Mouse (Mus musculus): ENCODE data around the gene Crb3. TPM values are rescaled to one million over a fixed set of nuclear protein-coding genes. Genes with fewer than 3 reads are reported as not detected.
A peak's percentile ranks its signal among the peaks of the same experiment; 100 is the strongest.

The Crb3 gene
- polyA plus RNA-seq (2015; fragmentation: Nextera tagmentation; extraction: Ambion mirVana) = 61.8 and 69.1 TPM in 2 replicates

DNA sequence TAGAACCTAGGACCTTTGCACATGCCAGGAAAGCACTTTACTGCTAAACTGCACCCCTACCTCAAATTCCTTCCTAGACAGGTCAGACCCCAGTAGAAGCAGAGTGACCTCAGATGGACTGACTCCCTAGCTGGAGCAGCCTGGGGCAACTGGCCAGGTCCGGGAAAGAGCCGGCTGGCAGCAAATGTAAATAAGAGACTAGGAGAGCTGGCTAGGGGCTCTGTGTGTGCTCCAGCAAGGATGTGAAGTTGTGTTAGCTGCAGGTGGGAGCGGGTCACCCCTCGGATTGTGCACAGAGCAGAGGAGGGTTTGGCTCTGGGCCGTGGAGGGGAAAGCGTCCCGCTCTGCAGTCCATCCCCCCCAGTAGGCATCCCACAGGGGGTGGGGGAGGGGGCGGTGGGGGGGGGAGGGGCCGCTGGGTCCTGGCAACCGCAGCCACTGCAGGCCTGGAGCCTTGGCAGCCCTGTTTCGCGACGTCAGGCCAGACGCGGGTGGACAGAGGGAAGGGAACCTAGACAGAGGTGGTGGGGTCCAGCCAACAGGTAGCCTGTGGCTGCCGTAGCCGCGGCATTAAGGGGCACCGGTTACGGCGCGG, at the start of gene Crb3:
Crb3 (plus strand) TSS at position 215 of the 595 bp plus-strand sequence.
- Histone ChIP-seq H3K27ac (ENCODE audit: low read length) (peak within 1 kb of the TSS; percentile 79), H3K27me3 (ENCODE audit: insufficient read depth, low read length) (peaks cover 28% of the 10 kb centered on the region), H3K4me2 (replicated peaks; ENCODE audit: low read depth, low read length) (peak within 1 kb of the TSS; percentile 83), H3K9me3 (ENCODE audit: low read length) (no peaks in the 10 kb centered on the region), H3K9ac (replicated peaks; ENCODE audit: low read length) (peak within 1 kb of the TSS; percentile 85), H3K4me3 (ENCODE audit: low read length) (peak within 1 kb of the TSS; percentile 83), H3K36me3 (ENCODE audit: insufficient read depth, low read length) (0 out of 2 replicates have a peak, but pooled peaks cover 8% of the 10 kb centered on the region), H3K4me1 (ENCODE audit: insufficient read depth, low read length) (peaks cover 19% of the 10 kb centered on the region)
- peak; percentile 7; the same call in 1 of the 2 replicates for ATAC-seq (ENCODE audit: low FRiP score, low TSS enrichment)
- WGBS = under 1% methylated on average over 17 of the region's 22 CpGs

DNA sequence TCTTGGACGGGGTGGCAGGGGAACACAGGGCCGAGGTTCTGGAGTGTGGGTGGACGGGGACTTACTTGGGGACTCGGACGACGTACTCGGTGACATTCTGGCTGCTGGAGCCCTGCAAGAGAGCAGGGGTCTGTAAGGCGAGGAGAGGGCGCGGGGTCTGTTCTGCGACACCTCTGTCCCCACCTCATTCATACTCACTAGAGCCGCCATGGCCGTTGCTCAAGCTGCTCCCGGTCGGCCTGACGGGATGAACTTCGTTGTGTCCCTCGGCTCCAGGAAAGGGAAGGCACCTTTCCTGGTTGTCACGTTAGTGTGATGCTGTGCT, 48.0 kb upstream of the Crb3 start:
- peak overlapping the region; percentile 60 for H3K4me3 ChIP-seq (ENCODE audit: low read length)
- H3K27ac ChIP-seq (ENCODE audit: low read length) = peak overlapping the region; percentile 24
- no peaks in the 10 kb centered on the region for H3K9me3 ChIP-seq (ENCODE audit: low read length)
- H3K9ac ChIP-seq (replicated peaks; ENCODE audit: low read length) = peak overlapping the region; percentile 87
- peak; percentile 55 for ATAC-seq (ENCODE audit: low FRiP score, low TSS enrichment)
- H3K36me3 ChIP-seq (ENCODE audit: insufficient read depth, low read length) = peaks cover 28% of the 10 kb centered on the region
- no peaks in the 10 kb centered on the region for H3K27me3 ChIP-seq (ENCODE audit: insufficient read depth, low read length)
- H3K4me1 ChIP-seq (ENCODE audit: insufficient read depth, low read length) = peaks cover 19% of the 10 kb centered on the region
- under 1% methylated on average over 19 of the region's 19 CpGs for WGBS
- peak overlapping the region; percentile 84 for H3K4me2 ChIP-seq (replicated peaks; ENCODE audit: low read depth, low read length)

DNA sequence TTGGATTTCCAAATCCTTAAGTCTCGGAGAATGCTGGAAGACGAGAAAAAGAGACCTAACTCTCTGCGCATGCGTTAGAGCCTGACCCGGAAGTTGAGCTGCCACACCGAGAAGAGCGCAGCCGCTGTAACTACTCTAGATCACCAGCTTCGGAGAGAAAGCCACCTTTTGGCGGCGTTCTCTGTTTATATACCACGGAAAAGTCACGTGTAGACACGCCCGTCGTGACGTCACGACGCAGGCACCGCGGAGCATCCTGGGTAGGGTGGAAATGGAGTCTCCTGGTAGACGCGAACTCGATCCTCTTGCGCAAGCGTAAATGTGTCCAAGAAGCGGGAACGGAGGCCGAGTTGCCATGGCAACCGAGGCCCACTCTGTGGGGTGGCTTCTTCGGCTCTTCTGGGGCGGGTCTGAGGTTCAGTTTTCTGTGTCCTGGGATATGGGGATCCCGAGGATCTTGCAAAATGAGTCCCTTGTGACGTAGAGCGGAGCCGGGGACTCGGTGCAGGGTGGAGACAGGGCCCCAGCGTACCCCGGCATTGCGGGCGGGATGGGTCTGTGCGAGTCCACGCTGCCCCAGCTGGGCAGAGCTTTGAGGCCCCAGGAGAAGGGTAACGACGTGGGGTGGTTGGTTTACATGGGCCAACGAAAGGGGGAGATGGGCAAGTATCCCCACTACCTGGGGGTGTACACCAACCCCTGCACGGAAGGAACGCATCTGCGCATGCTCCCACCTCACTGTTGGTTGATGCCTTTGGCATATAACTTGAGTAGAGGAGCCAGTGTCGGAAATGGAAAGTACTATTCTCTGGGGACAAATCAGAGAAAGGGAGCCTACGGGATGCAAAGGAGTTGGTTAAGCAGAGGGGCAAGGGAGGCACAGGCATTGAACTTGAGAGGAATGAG, 47.4 kb upstream of the Crb3 start, which contains the start of the genes Gtf2f1 and Gm17949:
Gtf2f1 (minus strand) TSS at position 53 of the 906 bp plus-strand sequence.
Gm17949 (plus strand) TSS at position 234 of the 906 bp plus-strand sequence.
- H3K4me1 ChIP-seq (ENCODE audit: insufficient read depth, low read length) = peaks cover 19% of the 10 kb centered on the region
- peak within 1 kb of the TSS; percentile 89 for H3K27ac ChIP-seq (ENCODE audit: low read length)
- no peaks in the 10 kb centered on the region for H3K9me3 ChIP-seq (ENCODE audit: low read length)
- peak within 1 kb of the TSS; percentile 60 for H3K4me3 ChIP-seq (ENCODE audit: low read length)
- peak; percentile 92 for ATAC-seq (ENCODE audit: low FRiP score, low TSS enrichment)
- under 1% methylated on average over 51 of the region's 51 CpGs for WGBS
- no peaks in the 10 kb centered on the region for H3K27me3 ChIP-seq (ENCODE audit: insufficient read depth, low read length)
- H3K36me3 ChIP-seq (ENCODE audit: insufficient read depth, low read length) = peaks cover 22% of the 10 kb centered on the region
- H3K9ac ChIP-seq (replicated peaks; ENCODE audit: low read length) = peak within 1 kb of the TSS; percentile 87
- H3K4me2 ChIP-seq (replicated peaks; ENCODE audit: low read depth, low read length) = peak within 1 kb of the TSS; percentile 84

DNA sequence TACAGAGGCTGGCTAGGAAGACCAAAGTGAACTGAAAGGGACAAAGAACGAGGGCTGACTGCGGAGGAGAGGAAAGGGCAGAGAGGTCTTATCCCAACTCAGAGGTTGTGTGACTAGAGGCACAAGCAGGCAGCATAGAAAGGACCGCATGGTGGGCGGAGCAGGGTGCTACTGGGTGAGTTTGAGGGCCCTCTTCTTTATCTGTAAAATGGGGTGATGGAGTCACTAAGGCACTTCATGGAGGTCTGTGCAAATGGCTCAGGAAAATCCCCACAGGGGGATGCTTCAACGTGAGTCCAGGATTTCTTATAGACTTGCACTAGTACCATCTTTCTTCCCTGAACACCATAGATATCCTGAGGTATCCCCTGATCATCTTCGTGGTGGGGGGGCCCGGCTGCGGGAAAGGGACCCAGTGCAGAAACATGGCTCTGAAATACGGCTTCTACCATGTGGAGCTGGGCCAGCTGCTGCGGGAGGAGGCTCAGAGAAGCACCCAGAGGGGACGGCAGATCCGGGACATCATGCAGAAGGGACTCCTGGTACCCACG, 46.6 kb upstream of the Crb3 start:
- H3K27me3 ChIP-seq (ENCODE audit: insufficient read depth, low read length) = no peaks in the 10 kb centered on the region
- peak overlapping the region; percentile 81 for H3K4me2 ChIP-seq (replicated peaks; ENCODE audit: low read depth, low read length)
- peak; percentile 9 for ATAC-seq (ENCODE audit: low FRiP score, low TSS enrichment)
- peak overlapping the region; percentile 87 for H3K9ac ChIP-seq (replicated peaks; ENCODE audit: low read length)
- H3K36me3 ChIP-seq (ENCODE audit: insufficient read depth, low read length) = peaks cover 15% of the 10 kb centered on the region
- H3K9me3 ChIP-seq (ENCODE audit: low read length) = no peaks in the 10 kb centered on the region
- 69% methylated on average over 13 of the region's 13 CpGs for WGBS
- H3K4me1 ChIP-seq (ENCODE audit: insufficient read depth, low read length) = peaks cover 19% of the 10 kb centered on the region
- H3K27ac ChIP-seq (ENCODE audit: low read length) = peak overlapping the region; percentile 89
- peak overlapping the region; percentile 60 for H3K4me3 ChIP-seq (ENCODE audit: low read length)

DNA sequence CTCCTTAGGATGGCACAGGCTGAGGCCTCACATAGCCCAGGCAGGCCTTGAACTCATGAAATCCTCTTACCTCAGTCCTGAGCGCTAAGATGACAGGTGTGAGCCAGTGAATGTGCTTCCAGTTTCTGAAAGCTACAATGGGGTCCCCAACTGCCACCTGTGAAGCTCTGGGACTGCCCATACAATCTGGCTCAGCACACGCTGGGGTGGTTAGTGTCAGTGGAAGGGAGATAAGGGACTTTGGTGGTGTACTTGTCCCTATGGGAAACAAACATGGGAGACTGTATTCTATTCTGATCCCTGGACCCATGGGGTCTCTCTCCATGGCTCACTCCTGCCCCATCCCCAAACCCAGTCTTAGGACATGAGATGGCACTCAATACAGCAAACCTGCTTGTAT, 39.2 kb upstream of the Crb3 start:
- WGBS = 94% methylated on average over 2 of the region's 2 CpGs
- H3K4me1 ChIP-seq (ENCODE audit: insufficient read depth, low read length) = no peaks in the 10 kb centered on the region

DNA sequence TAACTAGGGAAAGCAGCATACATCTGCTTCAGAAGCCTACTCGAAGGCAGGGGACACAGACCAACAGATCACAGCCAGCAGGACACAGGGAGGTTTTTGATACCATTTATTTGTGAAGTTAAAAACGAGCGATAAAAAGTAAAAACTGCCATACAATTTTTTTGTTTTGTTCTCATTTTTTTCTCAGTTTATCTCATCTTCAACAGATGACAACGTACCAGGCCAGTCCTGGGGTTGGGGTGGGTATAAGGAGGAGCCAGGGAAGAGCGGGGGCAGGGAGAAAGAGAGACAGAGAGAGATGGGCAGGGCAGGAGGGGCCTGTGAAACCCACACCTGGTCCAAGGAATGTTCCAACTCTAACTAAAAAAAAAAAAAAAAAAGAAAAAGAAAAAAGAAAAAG, 37.9 kb upstream of the Crb3 start:
- H3K36me3 ChIP-seq (ENCODE audit: insufficient read depth, low read length) = peaks cover 62% of the 10 kb centered on the region
- H3K4me2 ChIP-seq (replicated peaks; ENCODE audit: low read depth, low read length) = no peak overlapping the region
- 93% methylated on average over 5 of the region's 5 CpGs for WGBS
- H3K4me3 ChIP-seq (ENCODE audit: low read length) = no peak overlapping the region
- ATAC-seq (ENCODE audit: low FRiP score, low TSS enrichment) = no peak
- no peak overlapping the region for H3K9ac ChIP-seq (replicated peaks; ENCODE audit: low read length)
- H3K27ac ChIP-seq (ENCODE audit: low read length) = no peak overlapping the region
- no peaks in the 10 kb centered on the region for H3K9me3 ChIP-seq (ENCODE audit: low read length)
- no peaks in the 10 kb centered on the region for H3K27me3 ChIP-seq (ENCODE audit: insufficient read depth, low read length)
- H3K4me1 ChIP-seq (ENCODE audit: insufficient read depth, low read length) = no peaks in the 10 kb centered on the region

More for the DNA sequence above, 39.2 kb upstream of the Crb3 start:
- H3K4me2 ChIP-seq (replicated peaks; ENCODE audit: low read depth, low read length) = no peak overlapping the region
- H3K27ac ChIP-seq (ENCODE audit: low read length) = no peak overlapping the region
- ATAC-seq (ENCODE audit: low FRiP score, low TSS enrichment) = no peak
- no peaks in the 10 kb centered on the region for H3K9me3 ChIP-seq (ENCODE audit: low read length)
- no peak overlapping the region for H3K9ac ChIP-seq (replicated peaks; ENCODE audit: low read length)
- peaks cover 50% of the 10 kb centered on the region for H3K36me3 ChIP-seq (ENCODE audit: insufficient read depth, low read length)
- H3K27me3 ChIP-seq (ENCODE audit: insufficient read depth, low read length) = no peaks in the 10 kb centered on the region
- H3K4me3 ChIP-seq (ENCODE audit: low read length) = no peak overlapping the region

DNA sequence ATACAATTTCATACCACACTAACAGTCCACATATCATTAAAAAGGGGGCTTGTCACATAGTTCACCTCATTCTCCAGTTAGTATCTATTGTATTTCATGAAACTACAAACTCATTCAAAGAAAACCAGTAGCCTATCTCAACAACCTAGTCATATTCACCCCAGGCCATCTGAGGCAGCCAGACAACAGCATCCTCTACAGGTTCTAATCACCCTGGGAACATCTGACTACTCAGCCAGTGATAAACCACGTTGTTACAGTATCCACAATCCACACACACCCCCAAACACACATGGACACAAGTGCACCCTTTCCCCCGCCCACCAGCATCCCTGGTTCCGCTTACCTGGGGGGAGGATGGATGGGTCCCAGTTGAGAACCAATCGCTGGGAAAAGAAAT, 31.4 kb upstream of the Crb3 start:
- H3K4me1 ChIP-seq (ENCODE audit: insufficient read depth, low read length) = peaks cover 16% of the 10 kb centered on the region
- WGBS = 89% methylated on average over 4 of the region's 4 CpGs
- no peak for ATAC-seq (ENCODE audit: low FRiP score, low TSS enrichment)
- H3K4me2 ChIP-seq (replicated peaks; ENCODE audit: low read depth, low read length) = no peak overlapping the region
- no peaks in the 10 kb centered on the region for H3K9me3 ChIP-seq (ENCODE audit: low read length)
- no peak overlapping the region for H3K9ac ChIP-seq (replicated peaks; ENCODE audit: low read length)
- peaks cover 60% of the 10 kb centered on the region for H3K36me3 ChIP-seq (ENCODE audit: insufficient read depth, low read length)
- no peak overlapping the region for H3K4me3 ChIP-seq (ENCODE audit: low read length)
- H3K27me3 ChIP-seq (ENCODE audit: insufficient read depth, low read length) = no peaks in the 10 kb centered on the region
- no peak overlapping the region for H3K27ac ChIP-seq (ENCODE audit: low read length)

DNA sequence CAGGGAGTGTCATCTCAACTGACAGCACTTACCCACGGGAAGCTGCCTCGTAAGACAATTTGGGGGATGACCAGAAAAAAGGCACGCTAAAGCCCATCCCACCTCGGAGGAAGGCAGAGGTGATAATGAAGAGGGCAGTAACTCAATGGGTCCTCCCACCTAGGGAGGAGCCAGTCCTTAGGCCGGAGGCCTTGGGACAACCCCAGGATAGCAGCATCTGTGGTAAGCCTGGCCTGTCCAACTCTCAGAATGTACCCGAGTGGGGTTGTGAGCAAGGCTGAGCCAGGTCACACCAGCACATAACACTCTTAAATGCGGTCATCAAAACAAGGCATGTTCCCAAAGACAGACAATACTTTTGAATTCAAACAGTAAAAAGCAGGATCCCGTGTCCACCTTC, 29.2 kb upstream of the Crb3 start:
- peaks cover 18% of the 10 kb centered on the region for H3K4me1 ChIP-seq (ENCODE audit: insufficient read depth, low read length)
- peak overlapping the region; percentile 91 for H3K4me3 ChIP-seq (ENCODE audit: low read length)
- H3K27ac ChIP-seq (ENCODE audit: low read length) = no peak overlapping the region
- H3K4me2 ChIP-seq (replicated peaks; ENCODE audit: low read depth, low read length) = peak overlapping the region; percentile 76
- peak overlapping the region; percentile 100 for H3K9ac ChIP-seq (replicated peaks; ENCODE audit: low read length)
- no peaks in the 10 kb centered on the region for H3K9me3 ChIP-seq (ENCODE audit: low read length)
- 18% methylated on average over 8 of the region's 8 CpGs for WGBS
- H3K27me3 ChIP-seq (ENCODE audit: insufficient read depth, low read length) = no peaks in the 10 kb centered on the region
- peaks cover 37% of the 10 kb centered on the region for H3K36me3 ChIP-seq (ENCODE audit: insufficient read depth, low read length)
- no peak for ATAC-seq (ENCODE audit: low FRiP score, low TSS enrichment)

DNA sequence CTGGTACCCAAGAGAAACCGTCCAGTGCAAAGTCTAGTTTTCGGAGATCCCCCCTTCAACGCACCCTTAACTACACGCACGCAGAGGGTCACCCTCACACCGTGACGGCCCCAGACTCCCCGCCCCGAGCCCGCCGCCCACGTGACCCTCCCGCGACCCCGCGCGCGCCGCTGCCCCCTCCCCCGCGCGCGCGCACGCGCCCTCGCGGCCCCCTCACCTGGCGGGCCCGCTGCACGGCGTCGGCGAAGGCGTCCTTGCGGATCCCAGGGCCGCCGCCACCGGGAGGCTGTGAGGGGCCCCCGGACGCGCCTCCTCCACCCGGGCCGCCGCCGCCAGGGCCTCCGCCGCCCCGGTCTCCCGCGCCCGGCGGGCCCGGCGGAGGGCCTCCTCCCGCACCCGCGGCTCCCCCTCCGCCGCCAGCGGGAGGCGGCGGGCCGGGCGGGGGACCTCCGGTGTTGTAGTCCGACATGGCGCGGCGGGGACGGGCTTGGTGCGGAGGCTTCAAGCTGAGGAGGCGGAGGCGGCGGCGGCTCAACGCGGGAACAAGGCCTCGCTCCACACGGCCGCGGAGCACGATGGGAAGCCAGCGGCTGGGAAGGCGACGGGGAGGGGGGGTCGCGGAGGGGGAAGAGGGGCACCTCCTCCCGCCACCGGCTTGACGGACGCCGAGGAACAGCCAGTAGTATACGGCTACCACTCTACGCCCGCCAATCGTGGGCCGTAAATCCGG, 27.8 kb upstream of the Crb3 start, which contains the start of gene Khsrp:
Khsrp (minus strand) TSS at position 592 of the 730 bp plus-strand sequence.
- peak within 1 kb of the TSS; percentile 94 for H3K27ac ChIP-seq (ENCODE audit: low read length)
- H3K27me3 ChIP-seq (ENCODE audit: insufficient read depth, low read length) = no peaks in the 10 kb centered on the region
- peaks cover 18% of the 10 kb centered on the region for H3K4me1 ChIP-seq (ENCODE audit: insufficient read depth, low read length)
- H3K9ac ChIP-seq (replicated peaks; ENCODE audit: low read length) = peak within 1 kb of the TSS; percentile 100
- no peak for ATAC-seq (ENCODE audit: low FRiP score, low TSS enrichment)
- no peaks in the 10 kb centered on the region for H3K9me3 ChIP-seq (ENCODE audit: low read length)
- 0% methylated on average over 56 of the region's 99 CpGs for WGBS
- peak within 1 kb of the TSS; percentile 91 for H3K4me3 ChIP-seq (ENCODE audit: low read length)
- peaks cover 24% of the 10 kb centered on the region for H3K36me3 ChIP-seq (ENCODE audit: insufficient read depth, low read length)
- H3K4me2 ChIP-seq (replicated peaks; ENCODE audit: low read depth, low read length) = peak within 1 kb of the TSS; percentile 76
